Mouse (Mus musculus) embryonic facial prominence, embryonic 13.5 days (tissue): ENCODE data around the gene Rd3l. TPM values are rescaled to one million over a fixed set of nuclear protein-coding genes. Genes with fewer than 3 reads are reported as not detected.

ENCODE experiments used
- ATAC-seq: fragments of 200-750 bp; cut with Nextera tagmentation; 2 replicates; pipeline ENCODE4 v1.8.0; 2017; ENCODE audit warnings: low read depth; ENCODE audit not compliant: insufficient number of reproducible peaks, insufficient read depth, low FRiP score, low TSS enrichment
- H3K27ac ChIP-seq: fragments of 300-500 bp; sonication (generic); 2 replicates; pipeline ENCODE4 v1.5.1; 2015; ENCODE audit warnings: moderate library complexity, mild to moderate bottlenecking, inconsistent platforms
- H3K27me3 ChIP-seq: fragments of 300-500 bp; sonication (generic); 2 replicates; pipeline ENCODE4 v1.6.1; 2015; ENCODE audit warnings: mild to moderate bottlenecking, inconsistent platforms
- H3K36me3 ChIP-seq: fragments of 300-500 bp; sonication (generic); 2 replicates; pipeline ENCODE4 v1.6.1; 2015; ENCODE audit warnings: mild to moderate bottlenecking, inconsistent platforms
- H3K4me1 ChIP-seq: fragments of 300-500 bp; sonication (generic); 2 replicates; pipeline ENCODE4 v1.6.1; 2015; ENCODE audit warnings: inconsistent platforms
- H3K4me2 ChIP-seq: fragments of 300-500 bp; sonication (generic); 2 replicates; pipeline ENCODE4 v1.6.1; 2015; ENCODE audit warnings: moderate library complexity, mild to moderate bottlenecking, inconsistent platforms
- H3K4me3 ChIP-seq: fragments of 300-500 bp; sonication (generic); 2 replicates; pipeline ENCODE4 v1.5.1; 2015; ENCODE audit warnings: mild to moderate bottlenecking, inconsistent platforms
- H3K9ac ChIP-seq: fragments of 300-500 bp; sonication (generic); 2 replicates; pipeline ENCODE4 v1.6.1; 2015; ENCODE audit warnings: mild to moderate bottlenecking, inconsistent platforms
- H3K9me3 ChIP-seq: fragments of 300-500 bp; sonication (generic); 2 replicates; pipeline ENCODE4 v1.6.1; 2016; ENCODE audit warnings: inconsistent platforms
- WGBS: fragments of 180-500 bp; shearing (Covaris S2); methylation state at CpG from one replicate; pipeline ENCODE4 v1.1.7; 2015; ENCODE audit warnings: mixed read lengths; 5-methylcytosine and 5-hydroxymethylcytosine counted together
- polyA plus RNA-seq: library from polyadenylated mRNA; unstranded; fragments of >200 nt; fragmentation: Nextera tagmentation; extraction: Ambion mirVana; gene quantifications from 2 replicates; pipeline ENCODE4 v1.2.1, GENCODE M21; 2015

The Rd3l gene
- polyA plus RNA-seq, 1 experiment from 2014 or later = not detected

DNA sequence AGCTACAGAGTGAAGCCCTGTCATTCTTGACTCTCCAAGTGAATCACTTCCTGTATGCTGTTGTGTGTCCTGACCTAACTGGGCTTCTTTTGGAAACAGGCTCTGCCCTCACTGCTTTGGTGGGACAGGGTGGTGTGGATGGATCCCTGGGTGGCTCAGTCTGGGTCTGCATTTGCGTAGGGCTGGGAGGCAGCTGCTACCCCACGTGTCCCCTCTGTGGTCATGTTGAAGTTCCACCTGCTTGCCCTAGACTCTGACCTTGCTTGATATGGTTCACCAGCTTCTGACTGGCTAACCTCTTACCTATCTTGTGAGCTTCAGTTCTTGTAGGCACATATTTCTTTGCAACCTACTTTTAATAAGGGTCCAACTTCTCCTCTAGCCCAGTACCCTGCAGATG lies 14.0 kb upstream of the Rd3l start:
- H3K9me3 ChIP-seq = no peaks in the 10 kb centered on the region
- H3K27ac ChIP-seq = no peak overlapping the region
- H3K36me3 ChIP-seq = no peaks in the 10 kb centered on the region
- 91% methylated on average over 2 of the region's 2 CpGs for WGBS
- no peak for ATAC-seq
- H3K9ac ChIP-seq = no peak overlapping the region
- no peak overlapping the region for H3K4me3 ChIP-seq
- H3K27me3 ChIP-seq = no peaks in the 10 kb centered on the region
- H3K4me1 ChIP-seq = no peaks in the 10 kb centered on the region
- H3K4me2 ChIP-seq = no peak overlapping the region

DNA sequence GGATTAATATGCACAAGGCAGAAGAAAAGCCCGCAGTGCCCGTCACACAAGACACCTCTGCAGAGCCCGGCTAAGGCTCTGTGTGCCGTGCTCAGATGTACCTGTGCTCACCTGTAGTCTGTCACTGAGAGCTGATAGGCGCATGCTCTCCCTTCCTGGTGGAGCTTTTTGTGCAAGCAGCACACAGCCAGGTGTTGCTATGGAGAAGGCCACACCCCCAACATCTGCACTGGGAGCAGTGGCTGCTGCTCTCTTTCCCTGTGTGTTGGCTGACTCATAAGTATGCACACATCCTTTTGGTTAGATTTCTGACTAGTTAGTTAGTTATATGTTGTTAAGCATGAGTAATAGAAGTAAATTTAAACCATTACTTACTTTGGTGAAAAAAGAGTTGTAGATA lies 11.5 kb upstream of the Rd3l start:
- Histone ChIP-seq H3K27me3 (no peaks in the 10 kb centered on the region), H3K36me3 (no peaks in the 10 kb centered on the region), H3K4me3 (no peak overlapping the region), H3K27ac (no peak overlapping the region), H3K4me2 (no peak overlapping the region), H3K4me1 (no peaks in the 10 kb centered on the region), H3K9ac (no peak overlapping the region), H3K9me3 (no peaks in the 10 kb centered on the region)
- ATAC-seq = no peak
- 84% methylated on average over 5 of the region's 5 CpGs for WGBS

DNA sequence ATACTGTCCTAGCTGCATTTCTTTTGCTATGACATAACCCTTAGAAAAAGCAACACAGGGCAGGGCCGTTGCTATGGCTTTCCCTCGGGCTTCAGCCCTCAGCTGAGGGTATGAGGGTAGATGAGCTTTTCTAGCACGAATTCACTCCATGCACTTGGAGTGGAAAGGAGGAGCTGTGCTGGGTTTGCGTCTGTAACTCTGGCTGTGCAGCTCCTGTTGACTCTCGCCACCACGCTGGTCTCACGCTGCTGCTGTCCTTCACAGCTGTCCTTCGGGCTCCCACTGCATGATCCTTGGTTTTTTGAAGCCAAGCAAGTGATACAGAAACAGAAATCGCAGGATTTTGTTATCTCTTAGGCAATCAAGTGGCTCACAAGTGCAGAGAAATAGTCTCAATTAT lies 5.6 kb upstream of the Rd3l start:
- no peak overlapping the region for H3K4me2 ChIP-seq
- no peaks in the 10 kb centered on the region for H3K27me3 ChIP-seq
- H3K36me3 ChIP-seq = no peaks in the 10 kb centered on the region
- no peaks in the 10 kb centered on the region for H3K4me1 ChIP-seq
- H3K27ac ChIP-seq = no peak overlapping the region
- H3K9me3 ChIP-seq = no peaks in the 10 kb centered on the region
- no peak overlapping the region for H3K4me3 ChIP-seq
- ATAC-seq = no peak
- 54% methylated on average over 9 of the region's 9 CpGs for WGBS
- 0 out of 2 replicates have a peak overlapping the region, but pooled peaks have one; percentile 11 for H3K9ac ChIP-seq

DNA sequence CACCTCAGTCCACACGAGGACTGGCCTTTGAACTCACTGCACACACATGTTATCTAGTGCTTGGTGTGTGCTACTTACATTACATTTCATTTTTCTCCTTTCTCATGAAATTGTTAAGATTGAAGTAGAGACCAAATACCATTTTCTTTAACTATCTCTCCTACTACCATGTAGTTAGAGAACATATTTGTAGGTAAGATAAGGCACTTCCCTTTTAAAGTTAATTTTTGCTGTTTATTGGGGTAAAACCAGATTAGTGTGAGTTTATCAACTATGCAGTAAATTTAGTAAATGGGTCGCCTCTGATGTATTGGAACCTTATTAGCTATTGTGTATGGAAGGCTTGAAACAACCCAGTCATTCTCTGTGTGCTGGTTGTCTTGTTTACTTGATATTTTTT lies 2.0 kb upstream of the Rd3l start:
- no peak for ATAC-seq
- Histone ChIP-seq H3K4me3 (no peak overlapping the region), H3K4me1 (no peaks in the 10 kb centered on the region), H3K36me3 (no peaks in the 10 kb centered on the region), H3K27ac (no peak overlapping the region), H3K9ac (no peak overlapping the region), H3K4me2 (no peak overlapping the region), H3K9me3 (no peaks in the 10 kb centered on the region), H3K27me3 (no peaks in the 10 kb centered on the region)
- 66% methylated on average over 2 of the region's 2 CpGs for WGBS

DNA sequence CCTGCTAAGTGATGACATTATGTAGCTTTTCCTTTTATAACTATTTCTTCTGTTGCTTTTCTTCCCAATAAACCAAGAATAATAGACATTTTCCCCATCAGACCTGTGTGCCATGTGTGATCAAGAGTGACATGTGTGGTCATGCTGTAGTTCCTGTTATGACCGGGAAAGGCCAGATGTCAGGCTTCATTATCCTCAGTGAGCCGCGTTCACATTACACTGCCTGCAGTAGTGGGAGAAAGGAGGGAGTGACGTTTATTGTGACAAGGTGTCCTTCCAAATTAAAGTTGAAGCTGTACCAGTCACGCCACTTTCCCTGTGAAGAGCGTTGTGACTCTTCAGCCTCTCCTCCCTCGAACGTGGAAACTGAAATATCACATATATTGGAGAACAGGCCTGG lies 714 bp upstream of the Rd3l start:
- ATAC-seq = no peak
- WGBS = 51% methylated on average over 8 of the region's 8 CpGs
- Histone ChIP-seq H3K4me1 (peaks cover 8% of the 10 kb centered on the region), H3K36me3 (no peaks in the 10 kb centered on the region), H3K9me3 (no peaks in the 10 kb centered on the region), H3K9ac (no peak overlapping the region), H3K27ac (no peak overlapping the region), H3K27me3 (no peaks in the 10 kb centered on the region), H3K4me2 (no peak overlapping the region), H3K4me3 (no peak overlapping the region)

DNA sequence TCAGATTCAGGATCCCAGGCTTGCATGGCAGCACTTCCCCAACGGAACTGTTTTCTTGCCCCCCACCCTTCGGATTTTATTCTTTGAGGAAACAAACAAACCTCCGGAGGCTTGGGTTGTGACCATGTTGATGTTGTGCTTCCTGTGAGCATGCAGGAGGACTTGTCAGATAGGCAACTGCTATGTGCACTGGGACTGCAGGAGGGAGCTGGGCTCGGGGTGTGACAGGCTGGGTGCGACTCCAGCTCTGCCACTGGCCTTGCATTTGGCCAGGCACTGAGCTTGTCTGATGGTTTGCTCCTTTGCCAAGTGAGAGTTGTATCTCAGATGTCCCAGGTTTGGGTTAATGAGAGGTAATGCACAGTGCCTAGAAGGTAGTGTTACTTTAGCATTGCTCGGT lies 2.8 kb downstream of the Rd3l start:
- no peak for ATAC-seq
- Histone ChIP-seq H3K27ac (no peak overlapping the region), H3K4me1 (peaks cover 11% of the 10 kb centered on the region), H3K36me3 (no peaks in the 10 kb centered on the region), H3K4me3 (no peak overlapping the region), H3K9ac (no peak overlapping the region), H3K9me3 (no peaks in the 10 kb centered on the region), H3K4me2 (no peak overlapping the region), H3K27me3 (no peaks in the 10 kb centered on the region)
- WGBS = 80% methylated on average over 6 of the region's 6 CpGs

DNA sequence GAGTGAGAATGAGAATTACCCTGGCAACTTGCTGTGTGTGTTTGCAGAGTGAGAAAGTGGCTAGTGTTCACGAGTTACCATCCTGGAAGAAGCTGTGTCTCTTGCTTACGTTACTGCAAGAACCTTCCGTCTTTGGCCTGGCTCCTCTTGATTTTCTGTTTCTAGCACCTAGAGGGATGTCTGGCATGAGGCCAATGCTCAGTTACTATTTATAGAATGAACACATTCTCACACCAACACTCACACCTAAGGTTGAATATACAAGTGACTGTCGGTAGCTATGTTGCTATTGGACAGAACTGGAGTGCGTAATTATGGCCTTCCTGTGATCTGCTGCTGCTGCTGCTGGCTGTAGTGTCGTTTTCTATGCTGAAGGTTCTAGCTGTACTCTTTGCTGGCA lies 4.0 kb downstream of the Rd3l start:
- peaks cover 11% of the 10 kb centered on the region for H3K4me1 ChIP-seq
- no peak for ATAC-seq
- no peaks in the 10 kb centered on the region for H3K9me3 ChIP-seq
- no peak overlapping the region for H3K9ac ChIP-seq
- no peak overlapping the region for H3K4me3 ChIP-seq
- no peak overlapping the region; the same call in 1 of the 2 replicates for H3K27ac ChIP-seq
- no peak overlapping the region for H3K4me2 ChIP-seq
- no peaks in the 10 kb centered on the region for H3K27me3 ChIP-seq
- H3K36me3 ChIP-seq = no peaks in the 10 kb centered on the region
- WGBS = 44% methylated on average over 6 of the region's 6 CpGs

DNA sequence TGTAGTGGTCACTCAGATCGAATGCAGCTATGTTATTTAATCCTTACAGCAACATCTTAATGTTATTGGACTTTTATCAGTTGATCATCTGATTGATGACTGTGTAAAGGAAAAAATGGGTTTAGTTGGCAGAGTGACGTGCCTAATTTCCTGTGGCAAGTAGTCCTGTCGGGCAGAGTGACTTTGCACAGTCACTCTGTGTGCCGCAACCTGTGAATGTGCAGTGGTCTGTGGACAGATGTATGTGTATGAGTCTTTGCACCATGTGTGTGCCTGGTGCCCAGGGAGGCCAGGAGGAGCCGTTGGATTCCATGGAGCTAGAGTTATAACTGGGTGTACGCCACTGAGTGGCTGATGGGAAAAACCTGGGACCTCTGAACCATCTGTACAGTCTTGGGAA lies 6.5 kb downstream of the Rd3l start:
- Histone ChIP-seq H3K4me2 (no peak overlapping the region), H3K36me3 (no peaks in the 10 kb centered on the region), H3K4me3 (no peak overlapping the region), H3K27ac (no peak overlapping the region), H3K4me1 (peaks cover 11% of the 10 kb centered on the region), H3K9ac (no peak overlapping the region), H3K27me3 (no peaks in the 10 kb centered on the region), H3K9me3 (no peaks in the 10 kb centered on the region)
- 75% methylated on average over 6 of the region's 6 CpGs for WGBS
- ATAC-seq = no peak

DNA sequence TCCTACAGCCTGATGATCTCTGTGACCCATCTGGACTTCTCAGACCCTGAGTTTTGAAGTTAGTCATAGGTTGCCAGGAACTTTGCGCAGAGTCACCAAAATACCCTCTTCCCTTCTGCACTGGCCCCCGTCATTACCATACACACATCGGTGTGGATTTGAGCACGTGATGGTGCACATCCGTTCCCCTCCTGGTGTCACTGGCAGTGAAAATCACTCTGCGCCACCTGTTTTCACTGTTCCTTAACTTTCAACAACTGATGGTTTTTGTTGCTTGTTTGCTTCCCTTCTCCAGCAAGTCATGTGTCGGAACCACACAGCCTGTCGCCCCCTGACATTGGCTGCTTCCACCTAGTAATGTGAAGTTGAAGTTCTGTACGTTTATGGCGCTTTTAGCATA lies 8.6 kb downstream of the Rd3l start:
- H3K27ac ChIP-seq = no peak overlapping the region
- WGBS = 89% methylated on average over 10 of the region's 10 CpGs
- H3K9me3 ChIP-seq = no peaks in the 10 kb centered on the region
- no peaks in the 10 kb centered on the region for H3K36me3 ChIP-seq
- H3K4me3 ChIP-seq = no peak overlapping the region
- H3K27me3 ChIP-seq = no peaks in the 10 kb centered on the region
- no peak overlapping the region for H3K9ac ChIP-seq
- ATAC-seq = no peak
- peaks cover 10% of the 10 kb centered on the region for H3K4me1 ChIP-seq
- no peak overlapping the region for H3K4me2 ChIP-seq

DNA sequence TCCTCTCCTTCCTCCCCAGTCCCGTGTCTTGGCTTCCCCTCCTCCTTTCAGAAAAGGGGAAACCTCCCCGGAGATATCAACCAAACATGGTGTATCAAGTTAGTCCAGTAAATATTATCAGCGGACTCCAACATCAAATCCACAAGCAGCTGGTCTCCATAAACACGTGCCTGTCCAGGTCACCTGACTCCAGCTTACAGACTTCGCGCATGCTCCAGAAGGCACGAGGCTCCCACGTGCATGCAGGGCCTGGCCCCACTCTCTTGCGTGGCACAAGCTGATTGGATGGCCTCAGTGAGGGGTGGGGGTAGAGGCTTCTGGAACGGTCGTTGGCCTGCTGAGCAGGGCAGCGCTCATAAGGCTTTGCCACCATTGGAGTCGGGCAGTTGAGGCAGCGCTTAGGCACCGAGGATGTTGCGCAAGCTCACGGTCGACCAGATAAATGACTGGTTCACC lies 9.9 kb downstream of the Rd3l start, which contains the start of gene Tdrd9:
Gene Tdrd9 (plus strand): TSS at position 329 of the 456 bp plus-strand sequence.
- H3K4me1 ChIP-seq = peaks cover under 1% of the 10 kb centered on the region
- no peak within 1 kb of the TSS for H3K9ac ChIP-seq
- no peak for ATAC-seq
- H3K36me3 ChIP-seq = no peaks in the 10 kb centered on the region
- no peaks in the 10 kb centered on the region for H3K9me3 ChIP-seq
- no peaks in the 10 kb centered on the region for H3K27me3 ChIP-seq
- no peak within 1 kb of the TSS for H3K4me3 ChIP-seq
- H3K27ac ChIP-seq = no peak within 1 kb of the TSS
- H3K4me2 ChIP-seq = no peak within 1 kb of the TSS
- 85% methylated on average over 18 of the region's 18 CpGs for WGBS

DNA sequence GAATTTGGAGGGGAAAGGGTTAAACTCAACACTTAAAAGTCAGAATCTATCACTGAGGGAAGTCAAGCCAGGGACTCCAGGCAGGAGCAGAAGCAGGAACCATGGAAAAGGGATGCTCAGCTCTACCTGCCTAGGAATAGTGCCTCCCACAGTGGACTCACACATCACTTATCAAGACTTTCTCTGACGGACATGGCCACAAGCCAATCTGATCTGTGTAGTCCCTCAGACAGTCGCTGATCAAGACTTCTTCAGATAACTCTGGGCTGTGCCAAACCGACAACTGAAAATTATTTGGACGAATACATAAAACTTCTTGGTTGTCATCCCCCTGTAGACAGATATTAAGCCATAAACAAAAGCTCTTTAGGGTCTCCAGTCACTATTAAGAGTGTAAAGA lies 11.0 kb downstream of the Rd3l start:
- WGBS = 85% methylated on average over 4 of the region's 4 CpGs
- Histone ChIP-seq H3K4me3 (no peak overlapping the region), H3K4me2 (no peak overlapping the region), H3K9ac (no peak overlapping the region), H3K9me3 (no peaks in the 10 kb centered on the region), H3K27me3 (no peaks in the 10 kb centered on the region), H3K27ac (no peak overlapping the region), H3K36me3 (no peaks in the 10 kb centered on the region), H3K4me1 (peaks cover 12% of the 10 kb centered on the region)
- no peak for ATAC-seq

DNA sequence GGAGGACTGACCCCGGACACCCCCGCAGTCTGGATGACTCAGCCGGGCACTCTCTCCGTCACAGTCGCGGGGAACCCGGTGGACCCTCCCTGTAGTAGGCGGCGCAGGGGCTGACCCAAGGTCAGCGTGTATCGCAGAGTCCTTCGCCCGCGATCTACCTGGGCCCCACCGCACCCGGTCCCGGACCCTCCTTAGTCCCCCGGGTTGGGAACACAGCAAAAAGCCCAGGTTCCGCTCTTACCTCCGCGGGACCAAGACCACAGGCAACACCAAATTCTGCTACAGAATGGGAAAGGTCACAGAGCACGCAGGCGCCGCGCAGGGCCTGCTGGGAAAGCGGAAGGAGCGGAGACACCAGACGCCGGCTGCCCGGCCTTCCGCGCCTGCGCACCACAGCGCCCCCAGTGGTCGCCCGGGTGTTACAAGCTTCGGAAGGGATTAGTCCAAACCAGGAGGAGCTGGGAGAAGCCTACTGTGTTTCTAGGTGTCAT lies 14.4 kb downstream of the Rd3l start, which contains the start of gene Atp5mpl:
Gene Atp5mpl (minus strand): TSS at position 295 of the 491 bp plus-strand sequence.
- H3K27ac ChIP-seq = peak within 1 kb of the TSS; percentile 62
- peak within 1 kb of the TSS; percentile 93 for H3K4me2 ChIP-seq
- peaks cover 12% of the 10 kb centered on the region for H3K36me3 ChIP-seq
- H3K9me3 ChIP-seq = no peaks in the 10 kb centered on the region
- under 1% methylated on average over 37 of the region's 37 CpGs for WGBS
- H3K27me3 ChIP-seq = no peaks in the 10 kb centered on the region
- peaks cover 12% of the 10 kb centered on the region for H3K4me1 ChIP-seq
- peak within 1 kb of the TSS; percentile 96 for H3K9ac ChIP-seq
- H3K4me3 ChIP-seq = peak within 1 kb of the TSS; percentile 98
- peak; percentile 77 for ATAC-seq
